Mouse (Mus musculus) frontal cortex, adult 2 months (tissue): ENCODE measurements around the gene Kcnn1. TPM values are rescaled to one million over a fixed set of nuclear protein-coding genes. Genes with fewer than 3 reads are reported as not detected.
A peak's percentile ranks its signal among the peaks of the same experiment; 100 is the strongest.

ENCODE experiments used
- DNase-seq, 2 experiments: peaks; one replicate each; pipeline ENCODE4 v3.0.0; 2022; ENCODE audit warnings: low spot score in 1 of 2; ENCODE audit errors: extremely low spot score in 1 of 2
- polyA plus RNA-seq: library from polyadenylated mRNA; depleted of rRNA; stranded (reverse); fragments of >200 nt; gene quantifications from 2 replicates; pipeline ENCODE4 v1.2.3, GENCODE M21; 2012

Gene Kcnn1
- polyA plus RNA-seq, 1 experiment: 25.2 TPM

DNA sequence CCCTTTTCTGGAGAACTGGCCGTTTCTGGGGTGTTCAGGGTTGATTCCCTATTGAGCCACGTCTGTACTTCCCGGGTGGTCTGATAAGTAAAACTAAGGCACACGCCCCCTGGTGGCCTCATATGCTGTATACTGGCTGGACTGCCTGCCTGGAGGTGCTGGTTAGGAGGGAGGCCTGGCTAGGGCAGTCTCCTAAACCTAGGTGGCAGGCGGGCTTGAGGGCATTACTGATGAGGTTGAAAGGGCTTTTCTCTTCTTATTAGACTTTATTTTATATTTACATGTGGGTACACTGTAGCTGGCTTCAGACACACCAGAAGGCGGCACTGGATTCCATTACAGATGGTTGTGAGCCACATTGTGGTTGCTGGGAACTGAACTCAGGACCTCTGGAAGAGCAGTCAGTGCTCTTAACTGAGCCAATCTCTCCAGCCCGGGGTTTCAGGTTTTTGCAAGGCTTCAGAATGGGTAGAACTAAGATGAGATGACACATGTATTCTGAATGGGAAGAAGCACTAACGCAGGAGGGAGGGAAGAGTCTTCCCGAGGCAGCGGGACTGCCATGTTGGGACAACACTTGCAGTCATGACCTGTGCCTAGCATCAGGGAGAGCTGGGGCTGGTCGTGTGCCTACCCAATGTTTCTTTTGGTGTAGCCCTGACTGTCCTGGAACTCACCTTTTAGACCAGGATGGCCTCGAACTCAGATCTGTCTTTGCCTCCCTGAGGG, 30.8 kb upstream of the Kcnn1 start:
- peak in 1 of 2 experiments; percentile 68 for DNase-seq

GRCm38 (mm10) chr8:70892896-70893655, 30.0 kb upstream of the Kcnn1 start:
- DNase-seq: no peak

DNA sequence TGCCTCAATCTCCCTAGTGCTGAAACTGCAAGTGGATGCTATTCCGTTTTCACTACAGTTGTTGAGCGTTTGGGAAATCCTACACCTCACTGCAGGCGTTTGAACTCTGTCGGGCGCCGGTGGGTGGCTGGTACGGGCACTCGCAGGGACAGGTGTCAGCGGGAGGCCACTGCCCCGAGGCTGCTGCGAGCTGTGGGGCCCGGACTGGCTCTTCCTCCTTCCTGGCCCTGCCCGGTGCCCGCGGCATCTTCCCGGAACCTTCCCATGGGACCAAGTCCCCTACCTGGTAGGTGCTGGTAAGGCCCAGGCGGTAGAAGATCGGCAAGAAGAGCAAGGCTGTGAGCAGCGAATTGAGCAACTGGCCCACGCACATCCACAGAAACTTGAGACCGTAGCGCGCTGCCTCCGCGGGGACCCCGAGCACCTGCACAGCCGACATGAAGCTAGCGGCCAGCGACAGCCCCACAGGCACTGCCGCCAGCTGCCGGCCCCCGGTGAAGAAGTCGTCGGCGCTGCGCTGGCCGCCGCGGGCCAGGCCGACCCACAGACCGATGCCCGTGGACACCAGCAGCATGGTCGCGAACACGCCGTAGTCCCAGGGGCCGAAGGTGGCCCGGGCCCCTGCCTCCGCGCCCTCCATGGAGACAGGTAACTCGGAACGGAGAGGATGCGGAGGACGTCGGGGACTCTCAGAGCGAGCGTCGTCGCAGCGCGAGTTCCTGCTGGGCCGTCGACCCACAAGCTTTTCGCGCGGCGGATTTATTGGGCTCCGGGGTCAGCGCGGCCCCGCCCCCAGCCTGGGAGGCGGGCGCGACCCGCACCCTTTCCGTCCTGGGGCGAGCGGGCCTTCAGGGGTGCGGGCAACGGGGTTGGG, 29.2 kb upstream of the Kcnn1 start, which contains the start of gene Slc5a5:
Gene Slc5a5, minus strand, starts transcription at position 736 of the 874 bp plus-strand sequence.
- no peak for DNase-seq

DNA sequence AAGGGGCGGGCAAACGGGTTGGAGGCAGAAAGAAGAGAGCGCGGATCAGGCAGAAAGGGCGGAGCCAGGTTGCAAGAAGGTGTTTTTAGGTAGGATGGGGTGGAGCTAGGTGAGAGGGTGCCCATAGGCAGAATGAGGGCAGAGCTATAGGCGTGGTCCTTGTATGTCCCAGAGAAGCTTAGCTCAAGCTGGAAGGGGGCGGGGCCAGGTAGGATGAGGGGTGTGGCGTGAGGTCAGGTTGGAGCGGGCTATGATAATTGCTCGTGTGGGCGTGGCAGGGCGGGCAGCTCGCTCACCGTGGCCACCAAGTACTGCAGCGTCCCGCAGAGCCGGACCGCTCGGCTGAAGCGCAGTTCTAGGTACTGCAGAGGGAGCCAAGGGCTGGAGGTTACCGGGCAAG, 28.3 kb upstream of the Kcnn1 start:
- no peak for DNase-seq

- no peak for DNase-seq
These were observed 27.6 kb upstream of the Kcnn1 start for GRCm38 (mm10) chr8:70890656-70891055.

DNA sequence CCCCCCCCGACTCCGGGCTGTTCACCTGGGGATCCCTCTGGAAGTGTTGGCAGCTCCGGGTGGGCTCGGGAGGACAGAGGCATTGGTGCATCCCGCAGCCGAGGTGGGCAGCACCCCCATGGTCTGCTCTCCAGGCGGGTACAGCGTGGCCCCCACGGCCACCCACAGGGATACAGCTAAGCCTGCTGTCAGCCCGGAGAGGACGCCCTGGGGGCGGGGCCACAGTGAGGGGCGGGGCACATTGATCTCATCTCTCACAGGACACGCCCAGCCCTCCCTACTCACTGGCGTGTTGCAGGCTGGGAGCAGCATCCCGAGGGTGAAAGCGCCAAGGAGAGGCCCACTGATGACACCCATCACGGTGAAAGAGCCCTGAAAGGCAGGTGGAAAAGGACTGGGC, 24.6 kb upstream of the Kcnn1 start:
- DNase-seq: no peak

- DNase-seq: no peak
These were observed 22.6 kb upstream of the Kcnn1 start for GRCm38 (mm10) chr8:70885612-70886011.

GRCm38 (mm10) chr8:70884683-70885082, 21.6 kb upstream of the Kcnn1 start:
- DNase-seq: no peak

DNA sequence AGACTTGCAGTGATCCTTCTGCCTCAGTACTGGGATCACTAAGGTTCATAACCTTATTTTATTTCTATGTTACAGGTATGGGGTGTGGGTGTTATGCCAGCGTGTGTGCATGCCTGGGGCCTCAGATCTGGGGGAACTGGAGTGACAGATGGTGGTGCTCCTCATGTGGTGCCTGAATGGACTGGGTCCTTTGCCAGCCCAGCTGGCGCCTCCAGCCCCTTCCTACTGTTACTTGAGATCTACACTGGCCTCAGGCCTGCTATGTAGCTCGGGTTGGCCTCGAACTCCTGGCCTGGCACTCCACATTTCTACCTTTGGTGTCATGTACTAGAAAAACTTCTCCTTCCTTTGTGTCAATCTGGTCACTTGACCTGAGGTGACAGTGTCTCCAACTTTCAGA, 21.1 kb upstream of the Kcnn1 start:
- DNase-seq: no peak

DNA sequence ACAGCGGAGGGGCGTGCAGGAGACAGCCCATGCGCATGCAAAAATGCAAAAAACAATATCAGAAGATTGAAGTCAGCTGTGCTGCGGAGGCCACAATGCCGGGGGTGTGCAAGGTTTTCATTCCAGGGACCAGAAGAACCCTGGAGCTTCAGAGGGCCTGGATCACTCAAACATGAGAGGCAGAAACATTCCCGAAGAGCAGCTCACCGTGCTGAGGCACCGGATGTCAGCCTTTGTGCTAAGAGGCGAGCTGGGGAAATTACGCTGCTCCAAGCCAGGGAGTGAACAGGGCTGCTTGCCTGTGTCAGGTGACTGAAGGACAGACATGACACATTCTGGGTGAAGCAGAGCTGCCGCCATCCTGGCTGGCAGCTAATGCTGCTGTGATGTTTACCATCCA, 17.5 kb upstream of the Kcnn1 start:
- DNase-seq: no peak

DNA sequence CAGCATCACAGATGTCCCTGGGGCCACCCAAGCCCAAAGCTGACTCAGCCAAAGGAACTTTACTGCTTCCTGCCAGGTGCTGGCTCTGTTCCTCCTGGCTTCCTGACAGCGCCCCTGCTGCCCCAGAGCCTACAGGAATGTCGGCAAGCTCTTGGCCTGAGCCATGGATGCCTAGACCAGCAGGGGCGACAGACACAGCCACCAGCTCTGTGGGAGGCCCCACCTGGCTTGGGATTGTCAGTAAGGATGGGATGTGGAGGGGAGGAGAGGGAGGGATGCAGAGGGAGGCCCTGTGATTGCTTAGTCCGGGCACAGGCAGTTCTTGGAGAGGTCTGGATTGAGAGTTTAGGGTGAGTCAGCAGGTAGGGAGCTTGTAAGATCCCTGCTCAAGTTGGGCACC, 17.1 kb upstream of the Kcnn1 start:
- DNase-seq: peak in 1 of 2 experiments; percentile 36

- DNase-seq: no peak
These were observed 16.4 kb upstream of the Kcnn1 start for GRCm38 (mm10) chr8:70879500-70879899.

DNA sequence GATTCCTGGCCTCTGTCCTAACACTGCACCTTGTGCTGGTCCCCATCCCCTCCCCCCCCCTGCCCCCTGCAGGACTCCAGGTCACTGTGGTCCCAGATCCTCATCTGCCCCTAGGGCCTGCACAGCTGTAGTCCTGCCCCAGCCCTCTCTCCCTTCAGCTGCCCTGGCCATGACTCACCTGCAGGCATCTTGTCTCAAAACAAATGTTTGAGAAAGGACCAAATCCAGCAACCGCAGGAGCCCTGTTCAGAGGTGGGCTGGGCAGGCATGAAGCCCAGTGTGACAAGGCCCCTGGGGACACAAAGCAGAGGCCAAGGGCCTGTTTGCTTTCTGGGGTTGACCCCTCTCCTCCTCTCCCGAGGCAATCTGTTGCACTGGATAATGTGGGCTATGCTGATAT, 15.1 kb upstream of the Kcnn1 start:
- no peak for DNase-seq

GRCm38 (mm10) chr8:70876382-70876781, 13.3 kb upstream of the Kcnn1 start:
- no peak for DNase-seq

GRCm38 (mm10) chr8:70874441-70874840, 11.4 kb upstream of the Kcnn1 start:
- DNase-seq: no peak

- DNase-seq: peak; percentile 92 to 97
These were observed 10.4 kb upstream of the Kcnn1 start, which contains the start of gene Ccdc124 for GRCm38 (mm10) chr8:70873364-70873985. Ccdc124 (minus strand) TSS chr8:70873935.

DNA sequence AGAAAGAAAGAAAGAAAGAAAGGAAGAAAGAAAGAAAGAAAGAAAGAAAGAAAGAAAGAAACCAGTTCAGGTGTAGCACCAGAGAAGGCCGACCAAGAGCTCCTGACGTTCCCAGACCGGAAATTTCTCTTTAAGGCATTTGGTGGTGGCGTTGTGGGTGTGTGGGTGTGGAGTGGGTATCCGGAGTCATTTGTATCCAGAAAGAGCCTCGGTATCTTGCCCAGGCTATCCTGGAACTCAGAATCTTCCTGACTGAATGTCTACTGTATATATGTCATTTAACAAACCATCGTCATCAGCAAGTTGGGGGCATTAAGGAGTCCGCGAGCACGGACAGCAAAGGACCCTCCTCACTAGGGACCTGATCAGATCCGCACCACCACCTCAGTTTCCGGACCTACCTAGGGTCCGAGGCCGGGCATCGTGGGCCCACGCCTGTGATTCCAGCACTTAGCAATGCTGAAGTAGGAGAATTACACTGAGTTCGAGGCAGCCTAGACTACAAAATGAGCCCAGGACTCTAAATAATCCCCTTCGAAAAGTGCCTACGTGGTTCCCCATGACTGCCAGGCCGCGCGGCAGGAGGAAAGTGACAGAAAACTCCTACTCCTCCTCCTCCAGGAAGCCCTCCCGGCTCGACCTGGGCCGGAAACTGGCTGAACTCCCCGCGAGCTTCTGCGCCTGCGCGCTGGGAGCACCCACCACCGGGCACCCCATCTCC, 9.7 kb upstream of the Kcnn1 start:
- peak in 1 of 2 experiments; percentile 45 for DNase-seq

- no peak for DNase-seq
These were observed 8.2 kb upstream of the Kcnn1 start for GRCm38 (mm10) chr8:70871195-70871807.

DNA sequence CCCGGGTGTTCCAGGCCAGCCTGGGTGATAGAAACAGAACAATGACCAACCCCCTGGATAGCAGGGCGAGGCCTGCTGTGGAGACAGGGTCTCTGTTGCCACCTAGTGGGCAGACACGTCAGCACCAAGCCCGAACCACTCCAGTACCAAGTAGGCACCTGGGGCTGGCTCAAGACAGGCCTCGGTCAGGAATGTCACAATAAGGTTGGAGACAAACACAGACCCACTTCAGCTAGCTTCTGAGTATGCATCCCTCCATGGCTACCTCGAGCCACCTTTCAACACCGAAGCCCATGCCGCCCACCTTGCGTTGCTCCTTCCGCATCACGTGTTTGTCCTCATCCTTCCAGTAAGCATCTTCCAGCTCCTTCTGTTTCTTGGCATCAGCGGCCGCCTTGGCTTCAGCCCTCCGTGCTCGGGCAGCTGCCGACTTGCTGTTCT, 6.6 kb upstream of the Kcnn1 start:
- DNase-seq: peak; percentile 66 to 87
